In genomic region chr4:149813409-149814184, GRCm38 (mm10) we compare ENCODE assay signal across 16 mouse cellular contexts. TPM values are rescaled to one million over a fixed set of nuclear protein-coding genes. Genes with fewer than 3 reads are reported as not detected.
DNase-seq lines count a peak whose midpoint lies in the region; ATAC-seq and TF ChIP-seq lines count a peak whose summit lies in the region.
"Had no signal": no experiment of that assay in that cellular context is flagged by ENCODE, and none has a peak within 500 bp of the region (broad histone marks: within the 10 kb centered on the region; RNA-seq: fewer than 3 reads in every experiment).

No protein-coding gene starts in this region.

- 65% methylated on average over 14 of the region's 14 CpGs for WGBS in kidney, adult 2 months

- no peak for ATAC-seq in CD4-positive, CD25-positive, alpha-beta regulatory T cell, adult 4 months

- TF ChIP-seq CTCF in kidney, adult 2 months (conservative IDR thresholded peaks at IDR 0.05; ENCODE audit: insufficient read depth, insufficient read length, low read depth, low read length) = no peak

- no peak overlapping the region for H3K4me3 ChIP-seq in kidney, adult 2 months (ENCODE audit: insufficient read depth, low read depth, low read length)
- H3K4me3 ChIP-seq: embryonic facial prominence, embryonic 12.5 days; limb, embryonic 13.5 days; lung, embryonic 15.5 days; midbrain, embryonic 12.5 days had no signal

- H3K4me1 ChIP-seq in kidney, adult 2 months (ENCODE audit: control insufficient read depth, insufficient read depth, low read length) = no peaks in the 10 kb centered on the region

- no peak for TF ChIP-seq POLR2A in kidney, adult 2 months (IDR thresholded peaks at IDR 0.05; ENCODE audit: low read depth, low read length)

- H3K27me3 ChIP-seq in kidney, adult 2 months (replicated peaks; ENCODE audit: control insufficient read depth, insufficient read depth, low read length) = no peaks in the 10 kb centered on the region

- no peak overlapping the region for H3K27ac ChIP-seq in kidney, adult 2 months (ENCODE audit: insufficient read depth, low read depth, low read length)
- H3K27ac ChIP-seq: embryonic facial prominence, embryonic 12.5 days; limb, embryonic 13.5 days; lung, embryonic 15.5 days; midbrain, embryonic 12.5 days had no signal

- DNase-seq in heart, adult 11 months = peak; percentile 91
- DNase-seq in heart, adult 9 months (ENCODE audit: low spot score in 2 of 2) = no peak
- DNase-seq in kidney, adult 2 months = peak; percentile 24
- DNase-seq in kidney, adult 11 months = no peak
- DNase-seq in right cerebral cortex, postnatal 14 days = peak; percentile 25
- DNase-seq in right cerebral cortex, adult 2 months (ENCODE audit: low spot score in 2 of 2) = no peak
- no peak for DNase-seq in testis, postnatal 10 days (ENCODE audit: low spot score)
- DNase-seq: adrenal gland, postnatal 25 days; cerebellum, postnatal 10 days; thymus, postnatal 4 days had no signal

- no peaks in the 10 kb centered on the region for H3K36me3 ChIP-seq in kidney, adult 2 months (ENCODE audit: control insufficient read depth, insufficient read depth, low read length)
- H3K36me3 ChIP-seq: embryonic facial prominence, embryonic 12.5 days; G1E; limb, embryonic 13.5 days; lung, embryonic 15.5 days; midbrain, embryonic 12.5 days had no signal

RNA-seq across cellular contexts. Expression of gene Slc25a33, which starts 39.5 kb away (rescaled TPM):
- polyA plus RNA-seq in kidney, adult 2 months (2012; rRNA removed) = 16.8 and 18.3 TPM in 2 replicates
- 1 to 10 TPM; 4.6 to 5.7 TPM for polyA plus RNA-seq in CD4-positive, CD25-positive, alpha-beta regulatory T cell, adult 4 months (2017; shearing (Covaris generic))

Comparison
In these comparisons a context has a peak if more than half of its experiments do, and no peak if none do; other contexts are left out.
1. DNase-seq: peak in heart, adult 11 months (single experiment), kidney, adult 2 months (single experiment) and right cerebral cortex, postnatal 14 days (single experiment); none in heart, adult 9 months (0 of 2), kidney, adult 11 months (single experiment), right cerebral cortex, adult 2 months (0 of 2) and testis, postnatal 10 days (single experiment).